Mouse (Mus musculus) thymus, adult 2 months (tissue): Measurements from ENCODE around the gene Tenm4.

Source experiments
- CTCF ChIP-seq: fragments of 200-500 bp; IDR thresholded peaks from 2 replicates; pipeline ENCODE4 v1.5.1; 2012; ENCODE audit warnings: mild to moderate bottlenecking, control low read depth, low read length, moderate library complexity, borderline replicate concordance; ENCODE audit not compliant: control insufficient read depth, poor library complexity, insufficient read depth; ENCODE audit errors: extremely low read depth
- POLR2A ChIP-seq: fragments of 200-500 bp; IDR thresholded peaks from 2 replicates; pipeline ENCODE4 v1.6.1; 2012; ENCODE audit warnings: mild to moderate bottlenecking, low read length, control low read depth, moderate library complexity; ENCODE audit not compliant: control insufficient read depth, poor library complexity, insufficient read depth; ENCODE audit errors: extremely low read depth

DNA sequence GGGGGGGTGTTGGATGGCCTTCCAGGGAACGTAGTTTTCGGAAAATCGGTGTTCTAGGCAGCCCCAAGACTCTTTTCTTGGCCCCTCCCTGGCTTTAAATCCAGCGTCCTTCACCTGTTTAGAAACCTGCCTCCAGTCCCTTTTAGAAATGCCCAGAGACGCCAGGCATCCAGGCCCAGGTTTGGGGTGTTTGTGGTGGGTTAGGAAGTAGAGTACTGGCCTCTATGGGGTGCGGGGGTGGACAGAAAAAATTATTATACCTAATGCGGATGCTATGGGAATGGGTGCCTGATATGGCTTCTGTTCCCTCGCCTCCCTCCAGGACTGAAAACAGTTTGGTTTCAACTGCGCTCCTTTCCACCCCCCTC is 41.2 kb downstream of the Tenm4 start:
- no peak for TF ChIP-seq CTCF
- no peak for TF ChIP-seq POLR2A
